In the genomic region with DNA sequence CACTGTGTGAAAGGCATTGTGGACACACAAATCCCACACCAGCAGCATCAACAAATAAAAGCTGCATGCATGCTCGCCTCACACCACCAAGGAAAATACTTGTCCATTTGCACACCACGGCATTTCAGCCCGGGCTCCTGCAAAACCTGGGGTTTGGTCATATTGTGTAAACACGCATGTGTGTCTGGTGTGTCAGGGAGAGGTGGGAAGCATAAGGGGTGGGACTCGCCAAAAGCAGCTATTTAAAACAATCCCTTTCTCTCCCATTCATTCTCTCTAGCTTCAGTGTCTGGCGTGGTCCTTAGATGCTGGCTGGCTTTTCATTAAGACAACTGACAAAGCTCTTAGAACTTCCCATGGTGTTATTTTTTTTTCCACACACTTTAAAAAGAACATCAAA, we compare ENCODE assay signal across 8 mouse cellular contexts. TPM values are rescaled to one million over a fixed set of nuclear protein-coding genes. Genes with fewer than 3 reads are reported as not detected.
DNase-seq lines count a peak whose midpoint lies in the region; ATAC-seq and TF ChIP-seq lines count a peak whose summit lies in the region.

No protein-coding gene starts in this region.

- H3K4me2 ChIP-seq in hindbrain, embryonic 14.5 days (replicated peaks): peak overlapping the region; percentile 52
- H3K4me2 ChIP-seq in midbrain, embryonic 12.5 days (replicated peaks): peak overlapping the region; percentile 70

- no peaks in the 10 kb centered on the region for H3K36me3 ChIP-seq in hindbrain, embryonic 14.5 days (replicated peaks; ENCODE audit: control insufficient read depth, insufficient read depth)
- H3K36me3 ChIP-seq in midbrain, embryonic 12.5 days: 0 out of 2 replicates have a peak, but pooled peaks cover 6% of the 10 kb centered on the region
- H3K36me3 ChIP-seq in kidney, adult 2 months (ENCODE audit: control insufficient read depth, insufficient read depth, low read length): no peaks in the 10 kb centered on the region

- H3K4me1 ChIP-seq in cortical plate, adult 2 months (ENCODE audit: control insufficient read depth, insufficient read depth, low read length): peaks cover 7% of the 10 kb centered on the region
- H3K4me1 ChIP-seq in hindbrain, embryonic 14.5 days (replicated peaks; ENCODE audit: control insufficient read depth, insufficient read depth, low read length): peaks cover 36% of the 10 kb centered on the region
- peaks cover 32% of the 10 kb centered on the region for H3K4me1 ChIP-seq in midbrain, embryonic 12.5 days
- no peaks in the 10 kb centered on the region for H3K4me1 ChIP-seq in kidney, adult 2 months (ENCODE audit: control insufficient read depth, insufficient read depth, low read length)

- TF ChIP-seq POLR2A in cortical plate, adult 2 months (IDR thresholded peaks at IDR 0.05; ENCODE audit: extremely low read depth, insufficient read depth, low read length): peak; percentile 44; the same call in 1 of the 2 replicates
- TF ChIP-seq POLR2A in kidney, adult 2 months (IDR thresholded peaks at IDR 0.05; ENCODE audit: low read depth, low read length): no peak

- DNase-seq in layer of hippocampus, postnatal 14 days (ENCODE audit: low spot score in 2 of 2): peak; percentile 13 to 14
- no peak for DNase-seq in layer of hippocampus, postnatal 25 days (ENCODE audit: extremely low spot score in 1 of 2, low spot score in 1 of 2)
- peak; percentile 57 for DNase-seq in hindbrain, embryonic 14.5 days (ENCODE audit: low spot score)
- DNase-seq in testis, postnatal 10 days (ENCODE audit: low spot score): no peak
- no peak for DNase-seq in kidney, adult 2 months
- no peak for DNase-seq in spleen, postnatal 4 days (ENCODE audit: low spot score in 2 of 2)

- no peak for TF ChIP-seq CTCF in cortical plate, adult 2 months (IDR thresholded peaks at IDR 0.05; ENCODE audit: extremely low read depth, insufficient read depth, low read length)
- TF ChIP-seq CTCF in kidney, adult 2 months (conservative IDR thresholded peaks at IDR 0.05; ENCODE audit: insufficient read depth, insufficient read length, low read depth, low read length): no peak

- H3K4me3 ChIP-seq in cortical plate, adult 2 months (ENCODE audit: insufficient read depth, low read length): peak overlapping the region; percentile 91
- peak overlapping the region; percentile 95 for H3K4me3 ChIP-seq in hindbrain, embryonic 14.5 days (replicated peaks; ENCODE audit: low read length)
- peak overlapping the region; percentile 70 for H3K4me3 ChIP-seq in midbrain, embryonic 12.5 days
- H3K4me3 ChIP-seq in kidney, adult 2 months (ENCODE audit: insufficient read depth, low read depth, low read length): no peak overlapping the region

- WGBS in hindbrain, embryonic 14.5 days: 3% methylated on average over 6 of the region's 6 CpGs
- 2% methylated on average over 6 of the region's 6 CpGs for WGBS in midbrain, embryonic 12.5 days
- WGBS in kidney, adult 2 months: 66% methylated on average over 6 of the region's 6 CpGs

- no peak overlapping the region for H3K27ac ChIP-seq in cortical plate, adult 2 months (ENCODE audit: insufficient read depth, low read length)
- H3K27ac ChIP-seq in hindbrain, embryonic 14.5 days: peak overlapping the region; percentile 99
- peak overlapping the region; percentile 97 for H3K27ac ChIP-seq in midbrain, embryonic 12.5 days (replicated peaks)
- no peak overlapping the region for H3K27ac ChIP-seq in kidney, adult 2 months (ENCODE audit: insufficient read depth, low read depth, low read length)

- H3K27me3 ChIP-seq in hindbrain, embryonic 14.5 days (ENCODE audit: control insufficient read depth, insufficient read depth, low read length): no peaks in the 10 kb centered on the region
- H3K27me3 ChIP-seq in midbrain, embryonic 12.5 days: peaks cover 4% of the 10 kb centered on the region; the same call in 1 of the 2 replicates
- no peaks in the 10 kb centered on the region for H3K27me3 ChIP-seq in kidney, adult 2 months (replicated peaks; ENCODE audit: control insufficient read depth, insufficient read depth, low read length)

- peak overlapping the region; percentile 98 for H3K9ac ChIP-seq in hindbrain, embryonic 14.5 days
- H3K9ac ChIP-seq in midbrain, embryonic 12.5 days (replicated peaks): peak overlapping the region; percentile 91

- no peak for ATAC-seq in hindbrain, embryonic 14.5 days (ENCODE audit: low FRiP score)
- no peak for ATAC-seq in midbrain, embryonic 12.5 days (ENCODE audit: low FRiP score, low read depth)

- H3K9me3 ChIP-seq in hindbrain, embryonic 14.5 days (ENCODE audit: control insufficient read depth, low read length): no peaks in the 10 kb centered on the region
- H3K9me3 ChIP-seq in midbrain, embryonic 12.5 days: no peaks in the 10 kb centered on the region

RNA-seq across cellular contexts. Expression of a gene that starts 1.4 kb away (rescaled TPM):
- total RNA-seq in layer of hippocampus, postnatal 14 days (2021): 10 to 100 TPM; 43.9 to 46.2 TPM
- 10 to 100 TPM; 38.3 to 38.9 TPM for total RNA-seq in layer of hippocampus, postnatal 25 days (2021)
- polyA plus RNA-seq in cortical plate, adult 2 months (2012; rRNA removed): 29.6 and 35.1 TPM in 2 replicates
- polyA plus RNA-seq in hindbrain, embryonic 14.5 days (2014; fragmentation: Nextera tagmentation; extraction: Ambion mirVana): 169 and 207 TPM in 2 replicates
- 77.8 and 85.0 TPM in 2 replicates for polyA plus RNA-seq in midbrain, embryonic 12.5 days (2016; fragmentation: Nextera tagmentation; extraction: Ambion mirVana)
- 9.0 and 12.8 TPM in 2 replicates for polyA plus RNA-seq in kidney, adult 2 months (2012; rRNA removed)

Comparison
In these comparisons a context has a peak if more than half of its experiments do, and no peak if none do; other contexts are left out.
1. DNase-seq: peak in layer of hippocampus, postnatal 14 days (2 of 2) and hindbrain, embryonic 14.5 days (single experiment); none in layer of hippocampus, postnatal 25 days (0 of 2), testis, postnatal 10 days (single experiment), kidney, adult 2 months (single experiment) and spleen, postnatal 4 days (0 of 2).
2. H3K27ac ChIP-seq: peak in hindbrain, embryonic 14.5 days (single experiment) and midbrain, embryonic 12.5 days (single experiment); none in cortical plate, adult 2 months (single experiment) and kidney, adult 2 months (single experiment).